Mouse (Mus musculus): ENCODE data around the gene Creb3.
"Not testable (repeated sequence)": the region's sequence is repeated elsewhere in the genome, so short reads cannot be mapped to it uniquely, and the experiment has no call there.

Gene Creb3

GRCm38 (mm10) chr4:43583421-43583820 is 21.3 kb downstream of the Creb3 start:
- no peak for DNase-seq (ENCODE audit: inconsistent ontology term)

DNA sequence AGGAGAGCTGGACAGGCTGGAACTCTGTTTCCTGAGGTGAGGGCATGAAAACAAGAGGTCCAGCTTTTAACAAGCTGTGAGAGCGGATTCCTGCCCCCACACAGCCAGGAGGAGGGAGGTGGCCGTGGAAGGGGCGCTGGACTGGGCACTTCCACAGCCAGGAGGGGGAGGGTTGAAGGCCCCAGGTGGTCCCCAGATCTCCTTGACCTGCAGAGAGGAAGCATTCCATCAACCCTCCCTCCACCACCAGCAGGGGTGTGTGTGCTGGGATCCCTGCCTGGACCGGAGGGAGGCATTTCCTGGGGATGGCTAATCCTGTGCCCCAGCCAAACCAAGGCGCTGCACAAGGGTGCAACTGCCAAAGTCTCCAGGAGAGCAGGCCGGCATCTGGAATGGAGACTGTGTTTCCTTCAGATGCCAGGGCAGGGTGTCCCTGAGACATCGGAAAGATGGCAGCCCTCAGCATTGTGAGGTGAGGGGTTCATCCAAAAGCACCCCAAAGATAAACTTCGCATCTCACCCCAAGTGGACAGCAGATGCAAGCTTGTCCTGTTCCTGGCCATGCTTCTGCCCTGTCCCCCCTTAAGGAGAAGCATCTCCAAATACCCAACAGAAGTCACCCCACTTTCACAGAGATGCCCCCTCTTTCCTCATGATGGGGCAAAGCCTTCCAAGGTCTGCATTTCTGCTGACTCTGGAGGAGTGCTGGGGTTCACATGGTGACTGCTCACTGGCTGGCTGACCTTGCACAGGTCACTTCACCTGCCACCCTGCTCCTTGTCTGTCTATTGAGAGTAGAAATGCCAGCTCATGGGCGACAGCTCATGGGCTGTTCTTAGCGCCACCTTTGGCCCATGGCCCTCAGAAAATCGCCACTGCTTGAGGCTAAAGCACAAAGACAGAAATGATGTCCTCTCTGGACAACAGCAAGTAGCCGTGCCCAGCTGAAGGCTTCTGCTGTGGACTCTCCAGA is 22.6 kb downstream of the Creb3 start, which contains the start of gene Msmp:
Msmp (minus strand) TSS at position 51 of the 973 bp plus-strand sequence.
- DNase-seq (ENCODE audit: inconsistent ontology term), result no peak

GRCm38 (mm10) chr4:43585682-43586081 is 23.6 kb downstream of the Creb3 start:
- no peak for DNase-seq (ENCODE audit: inconsistent ontology term)

GRCm38 (mm10) chr4:43586411-43586810 is 24.3 kb downstream of the Creb3 start:
- no peak for DNase-seq (ENCODE audit: inconsistent ontology term)

GRCm38 (mm10) chr4:43587681-43588080 is 25.5 kb downstream of the Creb3 start:
- no peak for DNase-seq (ENCODE audit: inconsistent ontology term)

- no peak for DNase-seq (ENCODE audit: inconsistent ontology term)
These were observed 29.4 kb downstream of the Creb3 start for GRCm38 (mm10) chr4:43591543-43591942.

- DNase-seq (ENCODE audit: inconsistent ontology term), result no peak
These were observed 29.8 kb downstream of the Creb3 start for GRCm38 (mm10) chr4:43591961-43592360.

DNA sequence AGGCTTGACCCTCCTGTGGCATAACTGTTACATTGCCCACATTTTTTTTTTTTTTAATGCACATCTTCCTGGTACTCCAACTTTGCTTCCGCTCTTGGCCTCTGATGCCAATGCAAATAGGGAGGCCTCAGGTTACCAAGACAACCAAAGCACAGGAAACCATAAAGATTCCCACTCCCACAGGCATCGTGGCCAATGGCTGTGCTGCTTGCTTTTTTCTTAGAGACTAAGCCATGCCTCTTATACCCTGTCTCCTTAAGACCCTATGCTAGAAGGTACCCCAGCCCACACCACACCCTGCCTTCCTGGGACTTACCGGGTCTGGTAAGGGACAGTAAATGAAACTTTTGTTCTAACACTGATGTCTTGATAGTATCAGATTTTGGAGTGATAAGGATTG is 31.3 kb downstream of the Creb3 start:
- no peak for DNase-seq (ENCODE audit: inconsistent ontology term)

GRCm38 (mm10) chr4:43596597-43596996 is 34.5 kb downstream of the Creb3 start:
- DNase-seq (ENCODE audit: inconsistent ontology term), result not testable (repeated sequence)

DNA sequence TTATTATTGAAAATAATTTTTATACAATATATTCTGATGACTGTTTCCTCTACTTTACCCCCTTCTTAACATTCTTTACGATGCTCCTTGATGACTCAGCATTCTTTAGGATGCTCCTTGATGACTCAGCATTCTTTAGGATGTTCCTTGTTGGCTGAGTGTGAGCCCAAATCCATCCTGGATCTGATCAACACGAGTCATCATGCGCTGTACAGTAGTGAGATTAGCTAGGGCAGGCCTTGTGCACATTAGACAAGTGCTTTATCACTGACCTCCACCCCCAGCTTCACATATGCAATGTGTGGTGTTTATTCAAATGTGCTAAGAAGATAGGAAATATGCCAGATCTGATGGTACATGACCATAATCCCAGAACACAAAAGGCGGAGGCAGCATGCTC is 36.1 kb downstream of the Creb3 start:
- no peak for DNase-seq (ENCODE audit: inconsistent ontology term)

DNA sequence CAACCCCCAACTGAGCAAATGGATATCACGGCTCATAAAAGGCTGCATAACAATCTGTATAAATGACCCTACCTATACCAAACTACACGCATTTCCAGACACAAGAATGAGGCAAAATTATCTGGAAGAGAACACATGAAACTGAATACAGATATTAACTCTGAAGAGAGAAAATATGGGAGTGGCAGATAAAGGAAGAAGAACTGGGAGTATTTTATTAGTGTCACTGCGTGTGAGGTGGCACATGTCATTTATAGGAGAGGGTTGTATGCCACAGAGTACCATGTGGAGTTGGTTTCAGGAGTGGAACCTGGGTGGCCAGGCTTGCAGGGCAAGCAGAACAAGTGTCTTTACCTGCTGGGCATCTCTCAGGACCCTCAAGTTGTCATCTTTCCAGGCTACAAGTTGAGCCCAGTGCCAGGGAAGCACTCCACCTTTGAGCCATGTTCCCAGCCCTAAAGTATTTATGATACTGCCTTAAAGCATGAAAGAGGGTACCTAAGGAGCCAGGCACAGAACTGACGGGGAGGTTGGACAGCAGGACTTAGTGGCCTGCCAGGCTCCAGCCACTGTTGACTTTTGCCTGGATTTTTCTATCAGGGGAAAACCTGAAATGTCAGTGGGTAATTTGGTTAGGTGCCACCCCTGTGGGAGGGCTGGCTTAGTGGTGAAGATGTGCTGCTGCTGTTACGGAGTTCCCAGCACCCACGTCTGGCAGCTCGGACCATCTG is 36.7 kb downstream of the Creb3 start:
- no peak for DNase-seq (ENCODE audit: inconsistent ontology term)

DNA sequence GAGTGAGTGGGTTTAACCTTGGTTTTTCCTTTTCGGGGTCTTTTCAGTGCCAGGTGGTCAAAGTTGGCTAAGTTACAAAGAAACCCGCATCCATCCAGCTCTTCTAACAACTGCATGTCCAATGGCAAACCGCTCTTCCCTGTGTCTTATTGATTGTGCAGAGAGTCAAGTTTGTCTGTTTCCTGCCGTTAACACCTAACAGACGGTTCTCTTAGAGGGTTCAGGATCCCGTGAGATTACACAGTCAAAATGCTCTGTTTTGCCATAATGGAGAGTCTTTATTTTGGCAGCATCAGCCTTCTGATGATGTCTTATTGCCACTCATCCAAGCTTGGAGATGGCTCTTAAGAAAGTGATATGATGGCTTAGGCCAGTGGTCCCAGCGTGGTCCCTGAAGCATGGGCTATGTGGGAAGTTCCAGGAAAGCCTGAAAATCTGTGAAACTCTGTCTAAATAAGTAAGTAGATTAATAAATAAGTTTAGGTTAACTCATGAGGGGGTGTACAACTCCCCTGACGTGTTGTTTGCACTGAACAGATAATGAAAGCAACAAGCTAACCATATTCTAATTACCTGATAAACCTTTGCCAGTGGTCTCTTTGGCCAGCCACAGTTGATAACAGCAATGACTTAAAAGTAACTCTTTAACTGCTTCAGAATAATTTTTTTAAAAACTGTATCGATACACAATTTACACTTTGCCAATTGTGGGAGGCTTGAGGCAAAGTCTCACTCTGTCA is 38.2 kb downstream of the Creb3 start:
- DNase-seq (ENCODE audit: inconsistent ontology term), result no peak

- DNase-seq (ENCODE audit: inconsistent ontology term), result no peak
These were observed 42.0 kb downstream of the Creb3 start for GRCm38 (mm10) chr4:43604099-43604498.

DNA sequence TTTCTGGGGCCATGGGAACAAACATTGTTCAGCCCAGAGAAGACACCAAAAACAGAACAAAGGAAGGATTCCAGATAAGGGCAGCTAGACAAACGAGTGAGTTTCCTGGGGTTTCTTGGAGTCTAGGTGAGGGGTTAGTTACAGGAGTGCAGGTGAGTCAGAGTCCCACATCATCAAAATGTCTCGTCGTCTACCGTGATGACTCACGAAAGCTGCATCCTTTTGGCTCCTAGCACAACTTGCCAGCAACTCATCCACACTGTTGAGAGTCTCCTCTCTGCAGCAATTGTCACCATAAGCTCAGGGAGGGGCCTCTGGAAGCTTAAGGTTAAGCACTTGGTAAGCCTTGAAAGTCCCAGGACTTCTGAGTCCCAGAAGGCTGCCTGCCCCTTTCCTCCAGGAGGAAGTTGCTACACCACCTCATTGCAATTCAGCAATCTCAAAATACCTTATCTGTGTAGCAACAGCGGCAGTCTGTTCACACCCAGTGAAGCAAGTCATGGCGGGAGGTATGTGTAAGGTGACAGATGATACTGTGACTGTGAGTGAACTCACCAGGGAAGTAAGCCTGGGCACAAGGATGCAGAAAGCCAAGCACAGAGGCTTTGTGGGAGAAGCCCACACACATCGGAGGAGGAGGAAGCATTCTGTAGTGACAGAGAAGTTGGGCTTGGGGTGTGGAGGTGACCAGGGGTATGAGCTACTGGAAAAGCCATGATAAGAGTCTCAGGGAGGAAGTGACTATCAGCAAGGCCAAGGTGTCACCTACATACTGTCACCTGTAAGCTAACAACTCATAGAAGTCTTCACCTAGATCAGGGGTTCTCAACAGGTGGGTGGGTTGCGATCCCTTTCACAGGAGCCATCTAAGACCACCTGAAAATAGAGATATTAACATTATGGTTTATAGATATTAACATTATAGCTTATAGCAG is 42.9 kb downstream of the Creb3 start:
- no peak for DNase-seq (ENCODE audit: inconsistent ontology term)

DNA sequence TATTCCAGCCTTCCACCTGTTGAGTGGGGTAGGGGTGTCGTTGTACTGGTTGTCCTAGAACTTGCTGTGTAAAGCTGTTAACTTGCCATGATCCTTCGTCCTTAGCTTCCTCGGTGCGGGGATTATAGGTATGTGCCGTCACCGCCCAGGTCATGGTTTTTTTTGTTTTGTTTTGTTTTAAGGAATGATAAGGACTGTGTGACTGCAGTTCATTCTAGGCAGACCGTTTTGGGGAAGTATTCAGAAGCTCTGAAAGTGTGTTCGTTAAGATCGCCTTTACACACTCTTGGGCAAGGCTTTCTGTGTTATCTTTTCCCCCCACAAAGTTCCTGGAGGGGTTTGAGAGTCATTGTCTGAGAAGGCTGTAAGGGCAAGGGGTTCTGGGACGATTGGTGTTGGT is 50.4 kb downstream of the Creb3 start:
- no peak for DNase-seq (ENCODE audit: inconsistent ontology term)

- DNase-seq (ENCODE audit: inconsistent ontology term), result no peak
These were observed 51.1 kb downstream of the Creb3 start for GRCm38 (mm10) chr4:43613060-43613730.
